Mouse (Mus musculus) embryonic facial prominence, embryonic 13.5 days (tissue): Measurements from ENCODE around the gene Fndc5. TPM values are rescaled to one million over a fixed set of nuclear protein-coding genes. Genes with fewer than 3 reads are reported as not detected.

Source experiments
- ATAC-seq: fragments of 200-750 bp; cut with Nextera tagmentation; 2 replicates; pipeline ENCODE4 v1.8.0; 2017; ENCODE audit warnings: low read depth; ENCODE audit not compliant: insufficient number of reproducible peaks, insufficient read depth, low FRiP score, low TSS enrichment
- H3K27ac ChIP-seq: fragments of 300-500 bp; sonication (generic); 2 replicates; pipeline ENCODE4 v1.5.1; 2015; ENCODE audit warnings: moderate library complexity, mild to moderate bottlenecking, inconsistent platforms
- H3K27me3 ChIP-seq: fragments of 300-500 bp; sonication (generic); 2 replicates; pipeline ENCODE4 v1.6.1; 2015; ENCODE audit warnings: mild to moderate bottlenecking, inconsistent platforms
- H3K36me3 ChIP-seq: fragments of 300-500 bp; sonication (generic); 2 replicates; pipeline ENCODE4 v1.6.1; 2015; ENCODE audit warnings: mild to moderate bottlenecking, inconsistent platforms
- H3K4me1 ChIP-seq: fragments of 300-500 bp; sonication (generic); 2 replicates; pipeline ENCODE4 v1.6.1; 2015; ENCODE audit warnings: inconsistent platforms
- H3K4me2 ChIP-seq: fragments of 300-500 bp; sonication (generic); 2 replicates; pipeline ENCODE4 v1.6.1; 2015; ENCODE audit warnings: moderate library complexity, mild to moderate bottlenecking, inconsistent platforms
- H3K4me3 ChIP-seq: fragments of 300-500 bp; sonication (generic); 2 replicates; pipeline ENCODE4 v1.5.1; 2015; ENCODE audit warnings: mild to moderate bottlenecking, inconsistent platforms
- H3K9ac ChIP-seq: fragments of 300-500 bp; sonication (generic); 2 replicates; pipeline ENCODE4 v1.6.1; 2015; ENCODE audit warnings: mild to moderate bottlenecking, inconsistent platforms
- H3K9me3 ChIP-seq: fragments of 300-500 bp; sonication (generic); 2 replicates; pipeline ENCODE4 v1.6.1; 2016; ENCODE audit warnings: inconsistent platforms
- WGBS: fragments of 180-500 bp; shearing (Covaris S2); methylation state at CpG from one replicate; pipeline ENCODE4 v1.1.7; 2015; ENCODE audit warnings: mixed read lengths; 5-methylcytosine and 5-hydroxymethylcytosine counted together
- polyA plus RNA-seq: library from polyadenylated mRNA; unstranded; fragments of >200 nt; fragmentation: Nextera tagmentation; extraction: Ambion mirVana; gene quantifications from 2 replicates; pipeline ENCODE4 v1.2.1, GENCODE M21; 2015

Gene Fndc5
- polyA plus RNA-seq, result 4.7 and 4.8 TPM in 2 replicates

- ATAC-seq, result no peak
- Histone ChIP-seq H3K27ac (no peak within 1 kb of the TSS), H3K4me3 (peak within 1 kb of the TSS; percentile 61), H3K4me2 (peak within 1 kb of the TSS; percentile 96), H3K9ac (peak within 1 kb of the TSS; percentile 77), H3K4me1 (peaks cover 35% of the 10 kb centered on the region), H3K36me3 (no peaks in the 10 kb centered on the region), H3K9me3 (no peaks in the 10 kb centered on the region), H3K27me3 (peaks cover 40% of the 10 kb centered on the region)
- WGBS, result 2% methylated on average over 12 of the region's 80 CpGs
Measured at GRCm38 (mm10) chr4:129136579-129137391, at the start of gene Fndc5. TSS of gene Fndc5 (plus strand) at chr4:129136999.

- no peaks in the 10 kb centered on the region for H3K9me3 ChIP-seq
- WGBS, result 50% methylated on average over 5 of the region's 5 CpGs
- no peak overlapping the region for H3K9ac ChIP-seq
- H3K4me2 ChIP-seq, result no peak overlapping the region
- H3K27ac ChIP-seq, result no peak overlapping the region
- peaks cover 3% of the 10 kb centered on the region; the same call in 1 of the 2 replicates for H3K4me1 ChIP-seq
- no peak for ATAC-seq
- H3K4me3 ChIP-seq, result no peak overlapping the region
- H3K27me3 ChIP-seq, result no peaks in the 10 kb centered on the region
- peaks cover 17% of the 10 kb centered on the region for H3K36me3 ChIP-seq
Measured at GRCm38 (mm10) chr4:129087850-129088249, 48.9 kb upstream of the Fndc5 start.

DNA sequence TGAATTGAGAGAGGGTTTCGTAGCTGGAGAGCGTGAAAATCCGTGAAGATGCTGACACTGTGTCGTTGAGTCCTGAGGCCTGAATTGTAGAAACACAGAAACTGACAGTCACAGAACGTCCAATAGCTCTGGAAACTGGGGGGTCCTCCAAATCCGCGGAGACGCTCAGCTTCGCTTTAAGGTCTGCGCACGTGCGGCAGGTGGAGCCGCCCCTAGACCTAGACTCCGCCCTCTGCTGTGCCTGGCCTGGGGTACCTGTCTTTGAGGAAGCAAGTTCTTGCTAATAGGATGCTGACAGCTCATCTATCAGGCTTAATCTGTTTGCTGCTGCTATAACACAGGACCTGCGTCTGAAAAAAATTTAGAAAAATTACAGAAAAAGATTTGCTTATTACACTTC lies 41.5 kb upstream of the Fndc5 start:
- Histone ChIP-seq H3K9me3 (no peaks in the 10 kb centered on the region), H3K27ac (no peak overlapping the region), H3K27me3 (0 out of 2 replicates have a peak, but pooled peaks cover 4% of the 10 kb centered on the region), H3K4me3 (no peak overlapping the region), H3K4me1 (peaks cover 3% of the 10 kb centered on the region; the same call in 1 of the 2 replicates), H3K4me2 (peak overlapping the region; percentile 16; the same call in 1 of the 2 replicates), H3K9ac (no peak overlapping the region), H3K36me3 (no peaks in the 10 kb centered on the region)
- WGBS, result 27% methylated on average over 15 of the region's 15 CpGs
- ATAC-seq, result no peak

- Histone ChIP-seq H3K27ac (no peak overlapping the region), H3K9me3 (no peaks in the 10 kb centered on the region), H3K36me3 (no peaks in the 10 kb centered on the region), H3K4me3 (no peak overlapping the region), H3K4me2 (no peak overlapping the region), H3K4me1 (peaks cover 3% of the 10 kb centered on the region; the same call in 1 of the 2 replicates), H3K9ac (no peak overlapping the region), H3K27me3 (0 out of 2 replicates have a peak, but pooled peaks cover 4% of the 10 kb centered on the region)
- no peak for ATAC-seq
- 70% methylated on average over 7 of the region's 7 CpGs for WGBS
Measured at GRCm38 (mm10) chr4:129097006-129097405, 39.8 kb upstream of the Fndc5 start.

DNA sequence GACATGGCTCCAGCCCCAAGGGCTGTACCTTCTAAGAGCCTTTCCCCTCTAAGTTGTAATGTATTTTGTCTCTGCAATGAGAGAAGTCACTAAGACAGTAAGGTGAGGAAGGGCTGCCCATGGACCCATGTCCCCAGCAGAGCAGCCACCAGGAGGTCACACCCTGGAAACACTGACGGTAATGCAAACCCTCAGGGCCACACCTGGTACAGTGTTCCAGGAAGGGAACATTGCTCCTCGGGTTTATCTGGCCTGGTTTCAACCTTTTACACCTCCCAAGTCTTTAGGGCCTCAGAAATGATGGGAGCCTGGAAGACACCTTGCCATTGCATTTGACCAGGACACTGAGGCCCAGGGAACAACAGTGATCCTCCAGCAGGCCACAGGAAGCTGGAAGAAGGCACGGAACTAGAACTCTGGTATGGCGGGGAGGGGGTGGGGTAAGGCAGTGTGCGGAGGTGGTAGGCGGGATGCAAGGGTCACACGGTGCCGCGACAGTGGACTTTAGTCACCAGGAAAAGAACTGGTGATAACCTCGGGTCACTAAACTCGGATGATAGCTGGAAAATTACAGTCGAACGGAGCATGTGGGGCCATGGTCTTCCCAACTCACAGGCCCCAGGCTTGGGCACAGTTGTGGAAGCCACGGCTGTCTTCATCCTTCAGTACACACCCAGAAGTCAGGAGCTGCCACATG lies 34.5 kb upstream of the Fndc5 start:
- Histone ChIP-seq H3K27ac (no peak overlapping the region), H3K27me3 (peaks cover 40% of the 10 kb centered on the region), H3K36me3 (no peaks in the 10 kb centered on the region), H3K9me3 (no peaks in the 10 kb centered on the region), H3K4me2 (no peak overlapping the region), H3K9ac (no peak overlapping the region), H3K4me1 (peaks cover 10% of the 10 kb centered on the region; the same call in 1 of the 2 replicates), H3K4me3 (no peak overlapping the region)
- WGBS, result 80% methylated on average over 14 of the region's 14 CpGs
- no peak for ATAC-seq

DNA sequence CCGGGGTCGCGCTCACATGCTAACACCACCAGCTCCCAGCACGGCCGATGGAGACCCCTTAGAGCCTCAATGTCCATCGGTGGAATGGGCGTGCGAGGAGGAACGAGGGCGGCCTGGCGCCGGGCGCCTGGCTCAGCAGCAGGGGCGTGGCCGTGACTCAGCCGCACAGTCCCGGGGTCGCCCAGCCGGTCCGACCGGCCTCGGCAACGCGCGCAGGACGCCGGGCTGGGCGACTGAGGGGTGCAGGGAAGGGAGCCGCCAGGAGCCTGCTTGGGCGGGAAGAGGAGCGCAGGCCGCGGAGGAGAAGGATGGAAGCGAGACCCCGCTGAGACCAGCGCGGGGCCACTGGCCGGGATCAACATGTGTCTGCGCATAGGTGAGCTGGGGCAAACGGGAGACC lies 31.4 kb upstream of the Fndc5 start, which contains the start of gene Tmem54:
Gene Tmem54, plus strand, starts transcription at position 193 of the 400 bp plus-strand sequence.
- WGBS, result under 1% methylated on average over 40 of the region's 40 CpGs
- peaks cover 54% of the 10 kb centered on the region for H3K27me3 ChIP-seq
- peak; percentile 62; the same call in 1 of the 2 replicates for ATAC-seq

DNA sequence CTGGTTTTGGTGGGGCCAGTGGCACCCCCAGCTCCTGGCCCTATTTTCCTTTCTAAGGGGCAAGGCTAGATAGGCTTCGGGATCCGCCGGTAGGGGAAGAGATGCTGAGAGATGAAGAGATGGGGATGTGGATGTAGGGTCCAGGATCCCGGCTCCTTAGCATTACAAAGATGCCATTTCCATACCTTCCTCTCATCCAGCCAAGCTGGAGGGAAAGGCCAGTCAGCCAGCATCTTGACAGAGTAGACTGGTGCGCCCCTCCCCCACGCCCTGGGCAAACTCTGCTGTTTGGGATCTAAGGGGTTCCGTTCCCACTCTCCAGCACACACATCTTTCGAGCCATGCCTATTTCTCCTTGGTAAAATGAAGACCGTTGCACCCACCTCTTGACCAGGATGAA lies 30.7 kb upstream of the Fndc5 start:
- Histone ChIP-seq H3K4me3 (peak overlapping the region; percentile 41), H3K4me1 (peaks cover 10% of the 10 kb centered on the region; the same call in 1 of the 2 replicates), H3K27me3 (peaks cover 54% of the 10 kb centered on the region), H3K27ac (no peak overlapping the region), H3K36me3 (no peaks in the 10 kb centered on the region), H3K9ac (peak overlapping the region; percentile 62; the same call in 1 of the 2 replicates), H3K4me2 (peak overlapping the region; percentile 65), H3K9me3 (no peaks in the 10 kb centered on the region)
- ATAC-seq, result no peak
- 16% methylated on average over 9 of the region's 9 CpGs for WGBS

More for the DNA sequence above, 31.4 kb upstream of the Fndc5 start, which contains the start of gene Tmem54:
- Histone ChIP-seq H3K9ac (peak within 1 kb of the TSS; percentile 62), H3K36me3 (no peaks in the 10 kb centered on the region), H3K4me3 (peak within 1 kb of the TSS; percentile 41), H3K4me2 (peak within 1 kb of the TSS; percentile 65), H3K27ac (no peak within 1 kb of the TSS), H3K9me3 (no peaks in the 10 kb centered on the region), H3K4me1 (peaks cover 10% of the 10 kb centered on the region; the same call in 1 of the 2 replicates)

GRCm38 (mm10) chr4:129107348-129107899 lies 29.4 kb upstream of the Fndc5 start:
- no peak overlapping the region for H3K4me2 ChIP-seq
- peaks cover 54% of the 10 kb centered on the region for H3K27me3 ChIP-seq
- no peak for ATAC-seq
- 0 out of 2 replicates have a peak overlapping the region, but pooled peaks have one; percentile 27 for H3K9ac ChIP-seq
- H3K9me3 ChIP-seq, result no peaks in the 10 kb centered on the region
- no peaks in the 10 kb centered on the region for H3K36me3 ChIP-seq
- peaks cover 16% of the 10 kb centered on the region for H3K4me1 ChIP-seq
- H3K27ac ChIP-seq, result no peak overlapping the region
- WGBS, result 67% methylated on average over 10 of the region's 10 CpGs
- H3K4me3 ChIP-seq, result no peak overlapping the region

GRCm38 (mm10) chr4:129108624-129109023 lies 28.2 kb upstream of the Fndc5 start:
- H3K9me3 ChIP-seq, result no peaks in the 10 kb centered on the region
- no peak overlapping the region for H3K9ac ChIP-seq
- no peak overlapping the region for H3K4me3 ChIP-seq
- no peak overlapping the region for H3K27ac ChIP-seq
- no peak for ATAC-seq
- H3K4me2 ChIP-seq, result no peak overlapping the region
- H3K4me1 ChIP-seq, result peaks cover 25% of the 10 kb centered on the region
- peaks cover 50% of the 10 kb centered on the region for H3K27me3 ChIP-seq
- 84% methylated on average over 7 of the region's 7 CpGs for WGBS
- no peaks in the 10 kb centered on the region for H3K36me3 ChIP-seq

DNA sequence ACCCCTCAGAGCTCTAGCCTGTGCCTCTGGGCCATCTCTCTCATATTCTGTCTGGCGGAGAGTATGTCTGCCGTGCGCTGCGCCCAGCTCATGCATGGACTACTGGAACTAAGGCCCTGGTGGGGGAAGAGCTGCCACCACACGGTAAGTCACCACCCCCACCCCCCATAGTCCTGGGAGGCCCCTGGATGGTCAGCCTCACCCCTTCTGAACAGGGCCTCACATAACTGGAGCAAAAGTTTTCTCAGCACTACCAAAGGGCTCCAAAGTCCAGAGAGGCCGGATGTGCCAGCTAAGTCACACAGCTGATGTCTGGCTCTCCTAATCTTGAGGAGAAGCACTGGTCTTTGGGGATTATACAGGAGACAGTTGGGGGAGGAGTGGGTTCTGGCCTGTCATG lies 26.0 kb upstream of the Fndc5 start:
- Histone ChIP-seq H3K27ac (no peak overlapping the region), H3K4me3 (no peak overlapping the region), H3K9ac (no peak overlapping the region), H3K4me2 (no peak overlapping the region), H3K36me3 (no peaks in the 10 kb centered on the region), H3K4me1 (peaks cover 19% of the 10 kb centered on the region), H3K27me3 (peaks cover 46% of the 10 kb centered on the region), H3K9me3 (no peaks in the 10 kb centered on the region)
- no peak; the same call in 1 of the 2 replicates for ATAC-seq
- WGBS, result 87% methylated on average over 6 of the region's 6 CpGs

- 55% methylated on average over 11 of the region's 11 CpGs for WGBS
- Histone ChIP-seq H3K27ac (no peak overlapping the region), H3K9ac (no peak overlapping the region), H3K4me2 (no peak overlapping the region), H3K27me3 (peaks cover 45% of the 10 kb centered on the region), H3K4me3 (no peak overlapping the region), H3K9me3 (no peaks in the 10 kb centered on the region), H3K36me3 (no peaks in the 10 kb centered on the region), H3K4me1 (peaks cover 15% of the 10 kb centered on the region)
- no peak for ATAC-seq
Measured at GRCm38 (mm10) chr4:129111350-129111749, 25.4 kb upstream of the Fndc5 start.
